Mouse (Mus musculus) 3134 (cell line): ENCODE results near the gene Sirt7.

Experiments
- DNase-seq: peaks from one replicate; pipeline ENCODE4 v3.0.0-alpha.2; 2011; ENCODE audit warnings: low spot score; ENCODE audit not compliant: insufficient read length; ENCODE audit errors: extremely low read depth

Gene Sirt7

GRCm38 (mm10) chr11:120618619-120619535, 6.2 kb downstream of the Sirt7 start:
- DNase-seq = no peak

GRCm38 (mm10) chr11:120617519-120618112, 7.4 kb downstream of the Sirt7 start, which contains the start of gene Pcyt2:
Pcyt2 (minus strand) TSS chr11:120617936.
- DNase-seq = peak; percentile 96

- DNase-seq = no peak
These were observed 8.3 kb downstream of the Sirt7 start for GRCm38 (mm10) chr11:120616617-120617294.

- DNase-seq = peak; percentile 77
These were observed 9.3 kb downstream of the Sirt7 start for GRCm38 (mm10) chr11:120615606-120616203.

- no peak for DNase-seq
These were observed 9.9 kb downstream of the Sirt7 start for GRCm38 (mm10) chr11:120615167-120615566.

- no peak for DNase-seq
These were observed 11.1 kb downstream of the Sirt7 start for GRCm38 (mm10) chr11:120613976-120614375.

- DNase-seq = no peak
These were observed 11.5 kb downstream of the Sirt7 start for GRCm38 (mm10) chr11:120613481-120613972.

- no peak for DNase-seq
These were observed 12.3 kb downstream of the Sirt7 start for GRCm38 (mm10) chr11:120612763-120613162.

GRCm38 (mm10) chr11:120610477-120611046, 14.5 kb downstream of the Sirt7 start:
- no peak for DNase-seq

- DNase-seq = no peak
These were observed 15.8 kb downstream of the Sirt7 start for GRCm38 (mm10) chr11:120609250-120609649.

- DNase-seq = no peak
These were observed 16.6 kb downstream of the Sirt7 start, which contains the start of gene Npb for GRCm38 (mm10) chr11:120608241-120609034. Npb (plus strand) TSS chr11:120608477.

- DNase-seq = no peak
These were observed 18.3 kb downstream of the Sirt7 start for GRCm38 (mm10) chr11:120606764-120607163.

GRCm38 (mm10) chr11:120605667-120606066, 19.4 kb downstream of the Sirt7 start:
- DNase-seq = no peak

- DNase-seq = no peak
These were observed 21.5 kb downstream of the Sirt7 start for GRCm38 (mm10) chr11:120603545-120603944.

GRCm38 (mm10) chr11:120600716-120601115, 24.3 kb downstream of the Sirt7 start:
- DNase-seq = no peak

GRCm38 (mm10) chr11:120598990-120599549, 26.0 kb downstream of the Sirt7 start:
- no peak for DNase-seq

GRCm38 (mm10) chr11:120598283-120598989, 26.6 kb downstream of the Sirt7 start, which contains the start of the genes Alyref and Anapc11:
Alyref (minus strand) TSS chr11:120598365.
Anapc11 (plus strand) TSS chr11:120598421.
- peak; percentile 98 for DNase-seq
